In genomic region chr11:109616766-109617165, GRCm38 (mm10) we compare ENCODE assay signal across 9 mouse cellular contexts. TPM values are rescaled to one million over a fixed set of nuclear protein-coding genes. Genes with fewer than 3 reads are reported as not detected.
DNase-seq lines count a peak whose midpoint lies in the region; ATAC-seq and TF ChIP-seq lines count a peak whose summit lies in the region.
"Had no signal": no experiment of that assay in that cellular context is flagged by ENCODE, and none has a peak within 500 bp of the region (broad histone marks: within the 10 kb centered on the region; RNA-seq: fewer than 3 reads in every experiment).

No protein-coding gene starts in this region.

- WGBS in kidney, adult 2 months = 38% methylated on average over 4 of the region's 4 CpGs
- 33% methylated on average over 4 of the region's 4 CpGs for WGBS in liver, embryonic 12.5 days (ENCODE audit: insufficient replicate concordance)
- WGBS in midbrain, embryonic 15.5 days = 75% methylated on average over 4 of the region's 4 CpGs

- peak overlapping the region; percentile 58 for H3K9ac ChIP-seq in liver, embryonic 12.5 days
- no peak overlapping the region for H3K9ac ChIP-seq in midbrain, embryonic 15.5 days
- H3K9ac ChIP-seq: intestine, embryonic 15.5 days; neural tube, embryonic 12.5 days had no signal

- TF ChIP-seq POLR2A in kidney, adult 2 months (IDR thresholded peaks at IDR 0.05; ENCODE audit: low read depth, low read length) = no peak

- 0 out of 2 replicates have a peak, but pooled peaks have one; percentile 15 for ATAC-seq in erythroid progenitor cell, adult 5-6 weeks (replicated peaks; ENCODE audit: low FRiP score, poor library complexity, severe bottlenecking)
- ATAC-seq in liver, embryonic 12.5 days = peak; percentile 25; the same call in 1 of the 2 replicates
- no peak for ATAC-seq in midbrain, embryonic 15.5 days (replicated peaks)
- ATAC-seq: intestine, embryonic 15.5 days had no signal

- intact Hi-C loops in left cerebral cortex, postnatal 4 days (cut with DNase I) = no loop called here

- H3K27ac ChIP-seq in kidney, adult 2 months (ENCODE audit: insufficient read depth, low read depth, low read length) = no peak overlapping the region
- H3K27ac ChIP-seq in liver, embryonic 12.5 days = peak overlapping the region; percentile 99
- H3K27ac ChIP-seq in midbrain, embryonic 15.5 days = no peak overlapping the region
- H3K27ac ChIP-seq: intestine, embryonic 15.5 days; neural tube, embryonic 12.5 days had no signal

- no peaks in the 10 kb centered on the region for H3K27me3 ChIP-seq in kidney, adult 2 months (replicated peaks; ENCODE audit: control insufficient read depth, insufficient read depth, low read length)
- H3K27me3 ChIP-seq in liver, embryonic 12.5 days (replicated peaks) = no peaks in the 10 kb centered on the region
- 0 out of 2 replicates have a peak, but pooled peaks cover 3% of the 10 kb centered on the region for H3K27me3 ChIP-seq in midbrain, embryonic 15.5 days (replicated peaks)
- H3K27me3 ChIP-seq: intestine, embryonic 15.5 days; neural tube, embryonic 12.5 days had no signal

- no peak overlapping the region for H3K4me3 ChIP-seq in kidney, adult 2 months (ENCODE audit: insufficient read depth, low read depth, low read length)
- H3K4me3 ChIP-seq in liver, embryonic 12.5 days = peak overlapping the region; percentile 77
- no peak overlapping the region for H3K4me3 ChIP-seq in midbrain, embryonic 15.5 days
- H3K4me3 ChIP-seq: intestine, embryonic 15.5 days; neural tube, embryonic 12.5 days had no signal

- no peak for TF ChIP-seq CTCF in kidney, adult 2 months (conservative IDR thresholded peaks at IDR 0.05; ENCODE audit: insufficient read depth, insufficient read length, low read depth, low read length)

- peak; percentile 35 for DNase-seq in kidney, adult 2 months
- no peak for DNase-seq in kidney, adult 18-20 months
- DNase-seq in MN1 (ENCODE audit: low spot score) = peak; percentile 67
- no peak for DNase-seq in left cerebral cortex, postnatal 4 days

- no peaks in the 10 kb centered on the region for H3K36me3 ChIP-seq in kidney, adult 2 months (ENCODE audit: control insufficient read depth, insufficient read depth, low read length)
- no peaks in the 10 kb centered on the region for H3K36me3 ChIP-seq in liver, embryonic 12.5 days
- no peaks in the 10 kb centered on the region for H3K36me3 ChIP-seq in midbrain, embryonic 15.5 days (replicated peaks)
- H3K36me3 ChIP-seq: intestine, embryonic 15.5 days; neural tube, embryonic 12.5 days had no signal

- peak overlapping the region; percentile 88 for H3K4me2 ChIP-seq in liver, embryonic 12.5 days
- no peak overlapping the region for H3K4me2 ChIP-seq in midbrain, embryonic 15.5 days
- H3K4me2 ChIP-seq: intestine, embryonic 15.5 days; neural tube, embryonic 12.5 days had no signal

- no peaks in the 10 kb centered on the region; the same call in 1 of the 2 replicates for H3K4me1 ChIP-seq in kidney, adult 2 months (ENCODE audit: control insufficient read depth, insufficient read depth, low read length)
- H3K4me1 ChIP-seq in liver, embryonic 12.5 days = peaks cover 77% of the 10 kb centered on the region
- peaks cover 4% of the 10 kb centered on the region; the same call in 1 of the 2 replicates for H3K4me1 ChIP-seq in midbrain, embryonic 15.5 days
- H3K4me1 ChIP-seq: intestine, embryonic 15.5 days; neural tube, embryonic 12.5 days had no signal

- no peaks in the 10 kb centered on the region for H3K9me3 ChIP-seq in liver, embryonic 12.5 days (replicated peaks)
- H3K9me3 ChIP-seq in midbrain, embryonic 15.5 days = no peaks in the 10 kb centered on the region
- H3K9me3 ChIP-seq: intestine, embryonic 15.5 days; neural tube, embryonic 12.5 days had no signal

RNA-seq across cellular contexts. Expression of gene Wipi1, which starts 5.0 kb away (rescaled TPM):
- polyA plus RNA-seq in kidney, adult 2 months (2012; rRNA removed) = 22.7 and 25.2 TPM in 2 replicates
- total RNA-seq in erythroid progenitor cell, adult 5-6 weeks (2015; ENCODE audit: low replicate concordance) = 40.4 and 58.3 TPM in 2 replicates
- total RNA-seq in erythroid progenitor cell, adult 5-6 weeks (2017; ENCODE audit: low replicate concordance) = 20.3 and 33.6 TPM in 2 replicates
- 31.7 and 33.5 TPM in 2 replicates for polyA plus RNA-seq in liver, embryonic 12.5 days (2016; fragmentation: Nextera tagmentation; extraction: Ambion mirVana)
- total RNA-seq in left cerebral cortex, postnatal 4 days (2021) = 10 to 100 TPM; 14.1 TPM
- polyA plus RNA-seq in midbrain, embryonic 15.5 days (2015; fragmentation: Nextera tagmentation; extraction: Ambion mirVana) = 14.8 and 15.2 TPM in 2 replicates

RNA-seq across cellular contexts. Expression of gene Prkar1a, which starts 32.4 kb away (rescaled TPM):
- polyA plus RNA-seq in kidney, adult 2 months (2012; rRNA removed) = 85.9 and 102 TPM in 2 replicates
- total RNA-seq in erythroid progenitor cell, adult 5-6 weeks (2015; ENCODE audit: low replicate concordance) = 46.1 and 72.5 TPM in 2 replicates
- total RNA-seq in erythroid progenitor cell, adult 5-6 weeks (2017; ENCODE audit: low replicate concordance) = 24.0 and 38.4 TPM in 2 replicates
- polyA plus RNA-seq in liver, embryonic 12.5 days (2016; fragmentation: Nextera tagmentation; extraction: Ambion mirVana) = 165 and 171 TPM in 2 replicates
- total RNA-seq in left cerebral cortex, postnatal 4 days (2021) = 100 to 1,000 TPM; 334 to 356 TPM
- 480 and 512 TPM in 2 replicates for polyA plus RNA-seq in midbrain, embryonic 15.5 days (2015; fragmentation: Nextera tagmentation; extraction: Ambion mirVana)

Comparison
In these comparisons a context has a peak if more than half of its experiments do, and no peak if none do; other contexts are left out.
1. DNase-seq: peak in kidney, adult 2 months (single experiment) and MN1 (single experiment); none in kidney, adult 18-20 months (single experiment) and left cerebral cortex, postnatal 4 days (single experiment).